Mouse (Mus musculus): ENCODE data around the gene Hoxd3. TPM values are rescaled to one million over a fixed set of nuclear protein-coding genes. Genes with fewer than 3 reads are reported as not detected.

The Hoxd3 gene
- polyA plus RNA-seq, 1 experiment from 2014 or later = 29.1 TPM

- H3K4me1 ChIP-seq = peaks cover 97% of the 10 kb centered on the region
Observed at GRCm38 (mm10) chr2:74734996-74735811, 23.5 kb downstream of the Hoxd3 start.

GRCm38 (mm10) chr2:74735851-74736687 lies 24.3 kb downstream of the Hoxd3 start:
- no peaks in the 10 kb centered on the region for H3K9me3 ChIP-seq (replicated peaks)
- peak overlapping the region; percentile 58 for H3K4me2 ChIP-seq
- H3K9ac ChIP-seq (replicated peaks) = peak overlapping the region; percentile 46
- no peaks in the 10 kb centered on the region for H3K27me3 ChIP-seq (replicated peaks)
- H3K4me3 ChIP-seq (replicated peaks) = peak overlapping the region; percentile 20
- no peaks in the 10 kb centered on the region for H3K36me3 ChIP-seq
- WGBS = 6% methylated on average over 42 of the region's 42 CpGs
- ATAC-seq (ENCODE audit: low FRiP score) = no peak
- peak overlapping the region; percentile 91 for H3K27ac ChIP-seq (replicated peaks)
- H3K4me1 ChIP-seq = peaks cover 96% of the 10 kb centered on the region

More at GRCm38 (mm10) chr2:74734996-74735811, 23.5 kb downstream of the Hoxd3 start:
- WGBS = 9% methylated on average over 27 of the region's 27 CpGs
- Histone ChIP-seq H3K4me3 (replicated peaks) (peak overlapping the region; percentile 20; the same call in 1 of the 2 replicates), H3K27me3 (replicated peaks) (no peaks in the 10 kb centered on the region), H3K4me2 (peak overlapping the region; percentile 58), H3K27ac (replicated peaks) (peak overlapping the region; percentile 91), H3K9me3 (replicated peaks) (no peaks in the 10 kb centered on the region), H3K9ac (replicated peaks) (peak overlapping the region; percentile 46), H3K36me3 (no peaks in the 10 kb centered on the region)
- no peak for ATAC-seq (ENCODE audit: low FRiP score)

- Histone ChIP-seq H3K4me3 (replicated peaks) (peak overlapping the region; percentile 20), H3K9ac (replicated peaks) (peak overlapping the region; percentile 46), H3K9me3 (replicated peaks) (no peaks in the 10 kb centered on the region), H3K4me1 (peaks cover 98% of the 10 kb centered on the region), H3K27me3 (replicated peaks) (no peaks in the 10 kb centered on the region), H3K27ac (replicated peaks) (peak overlapping the region; percentile 91), H3K4me2 (peak overlapping the region; percentile 58), H3K36me3 (no peaks in the 10 kb centered on the region)
- no peak for ATAC-seq (ENCODE audit: low FRiP score)
- WGBS = 9% methylated on average over 15 of the region's 15 CpGs
Observed at GRCm38 (mm10) chr2:74736688-74737577, 25.2 kb downstream of the Hoxd3 start.

GRCm38 (mm10) chr2:74737578-74738070 lies 25.9 kb downstream of the Hoxd3 start:
- Histone ChIP-seq H3K4me2 (peak overlapping the region; percentile 58), H3K4me1 (peaks cover 91% of the 10 kb centered on the region), H3K9me3 (replicated peaks) (no peaks in the 10 kb centered on the region), H3K9ac (replicated peaks) (peak overlapping the region; percentile 46; the same call in 1 of the 2 replicates), H3K4me3 (replicated peaks) (peak overlapping the region; percentile 12; the same call in 1 of the 2 replicates), H3K27ac (replicated peaks) (peak overlapping the region; percentile 91), H3K36me3 (no peaks in the 10 kb centered on the region), H3K27me3 (replicated peaks) (no peaks in the 10 kb centered on the region)
- WGBS = 19% methylated on average over 7 of the region's 7 CpGs
- ATAC-seq (ENCODE audit: low FRiP score) = no peak

GRCm38 (mm10) chr2:74738623-74739475 lies 27.1 kb downstream of the Hoxd3 start:
- no peaks in the 10 kb centered on the region for H3K36me3 ChIP-seq
- 4% methylated on average over 20 of the region's 20 CpGs for WGBS
- no peaks in the 10 kb centered on the region for H3K9me3 ChIP-seq (replicated peaks)
- H3K4me1 ChIP-seq = peaks cover 80% of the 10 kb centered on the region
- H3K4me2 ChIP-seq = peak overlapping the region; percentile 58
- peak overlapping the region; percentile 46 for H3K9ac ChIP-seq (replicated peaks)
- ATAC-seq (ENCODE audit: low FRiP score) = no peak
- H3K27me3 ChIP-seq (replicated peaks) = no peaks in the 10 kb centered on the region
- peak overlapping the region; percentile 15; the same call in 1 of the 2 replicates for H3K4me3 ChIP-seq (replicated peaks)
- peak overlapping the region; percentile 91 for H3K27ac ChIP-seq (replicated peaks)

GRCm38 (mm10) chr2:74739476-74739800 lies 27.7 kb downstream of the Hoxd3 start:
- no peaks in the 10 kb centered on the region for H3K36me3 ChIP-seq
- peak overlapping the region; percentile 58 for H3K4me2 ChIP-seq
- no peak overlapping the region for H3K4me3 ChIP-seq (replicated peaks)

GRCm38 (mm10) chr2:74739869-74740268 lies 28.1 kb downstream of the Hoxd3 start:
- peak overlapping the region; percentile 27 for H3K4me3 ChIP-seq (replicated peaks)
- H3K9ac ChIP-seq (replicated peaks) = peak overlapping the region; percentile 42
- WGBS = 3% methylated on average over 14 of the region's 14 CpGs
- no peaks in the 10 kb centered on the region for H3K36me3 ChIP-seq
- no peak for ATAC-seq (ENCODE audit: low FRiP score)
- H3K4me2 ChIP-seq = peak overlapping the region; percentile 58
- no peaks in the 10 kb centered on the region for H3K27me3 ChIP-seq (replicated peaks)
- H3K4me1 ChIP-seq = peaks cover 70% of the 10 kb centered on the region
- H3K27ac ChIP-seq (replicated peaks) = peak overlapping the region; percentile 91
- H3K9me3 ChIP-seq (replicated peaks) = no peaks in the 10 kb centered on the region

More at GRCm38 (mm10) chr2:74739476-74739800, 27.7 kb downstream of the Hoxd3 start:
- Histone ChIP-seq H3K4me1 (peaks cover 74% of the 10 kb centered on the region), H3K27ac (replicated peaks) (peak overlapping the region; percentile 91), H3K27me3 (replicated peaks) (no peaks in the 10 kb centered on the region), H3K9ac (replicated peaks) (peak overlapping the region; percentile 46; the same call in 1 of the 2 replicates), H3K9me3 (replicated peaks) (no peaks in the 10 kb centered on the region)
- WGBS = 18% methylated on average over 2 of the region's 2 CpGs
- ATAC-seq (ENCODE audit: low FRiP score) = no peak

GRCm38 (mm10) chr2:74740311-74741091 lies 28.8 kb downstream of the Hoxd3 start:
- H3K4me1 ChIP-seq = peaks cover 69% of the 10 kb centered on the region
- H3K4me3 ChIP-seq (replicated peaks) = peak overlapping the region; percentile 27
- peak; percentile 14 for ATAC-seq (ENCODE audit: low FRiP score)
- H3K4me2 ChIP-seq = peak overlapping the region; percentile 58
- no peaks in the 10 kb centered on the region for H3K36me3 ChIP-seq
- H3K27ac ChIP-seq (replicated peaks) = peak overlapping the region; percentile 91
- no peaks in the 10 kb centered on the region for H3K9me3 ChIP-seq (replicated peaks)
- WGBS = 2% methylated on average over 43 of the region's 43 CpGs
- H3K9ac ChIP-seq (replicated peaks) = peak overlapping the region; percentile 42
- H3K27me3 ChIP-seq (replicated peaks) = no peaks in the 10 kb centered on the region

GRCm38 (mm10) chr2:74741252-74741978 lies 29.7 kb downstream of the Hoxd3 start:
- Histone ChIP-seq H3K4me2 (no peak overlapping the region), H3K27ac (replicated peaks) (peak overlapping the region; percentile 66), H3K36me3 (0 out of 2 replicates have a peak, but pooled peaks cover under 1% of the 10 kb centered on the region), H3K9me3 (replicated peaks) (no peaks in the 10 kb centered on the region), H3K27me3 (replicated peaks) (no peaks in the 10 kb centered on the region), H3K9ac (replicated peaks) (no peak overlapping the region), H3K4me3 (replicated peaks) (no peak overlapping the region), H3K4me1 (peaks cover 69% of the 10 kb centered on the region)
- ATAC-seq (ENCODE audit: low FRiP score) = no peak
- 35% methylated on average over 2 of the region's 3 CpGs for WGBS

All from neural tube, embryonic 15.5 days (tissue).